Mouse (Mus musculus) frontal cortex, adult 2 months (tissue): Measurements from ENCODE around the gene Ubap2l. TPM values are rescaled to one million over a fixed set of nuclear protein-coding genes. Genes with fewer than 3 reads are reported as not detected.

Experiments used
- DNase-seq, 2 experiments: peaks; one replicate each; pipeline ENCODE4 v3.0.0; 2022; ENCODE audit warnings: low spot score in 1 of 2; ENCODE audit errors: extremely low spot score in 1 of 2
- polyA plus RNA-seq: library from polyadenylated mRNA; depleted of rRNA; stranded (reverse); fragments of >200 nt; gene quantifications from 2 replicates; pipeline ENCODE4 v1.2.3, GENCODE M21; 2012; rRNA removed

Gene Ubap2l
- polyA plus RNA-seq, 1 experiment: 121 TPM

DNA sequence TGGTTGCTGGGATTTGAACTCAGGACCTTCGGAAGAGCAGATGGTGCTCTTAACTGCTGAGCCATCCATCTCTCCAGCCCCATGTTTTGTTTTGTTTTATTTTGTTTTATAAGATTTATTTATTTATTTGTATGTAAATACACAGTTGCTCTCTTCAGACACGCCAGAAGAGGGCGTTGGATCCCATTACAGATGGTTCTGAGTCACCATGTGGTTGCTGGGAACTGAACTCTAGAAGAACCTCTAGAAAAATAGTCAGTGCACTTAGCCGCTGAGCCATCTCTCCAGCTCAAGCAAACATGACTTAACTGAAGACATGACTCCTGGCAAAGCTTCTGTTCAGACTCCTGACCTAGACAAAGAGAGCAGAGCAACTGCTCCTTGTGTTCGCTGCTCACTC lies 70.0 kb downstream of the Ubap2l start:
- no peak for DNase-seq

DNA sequence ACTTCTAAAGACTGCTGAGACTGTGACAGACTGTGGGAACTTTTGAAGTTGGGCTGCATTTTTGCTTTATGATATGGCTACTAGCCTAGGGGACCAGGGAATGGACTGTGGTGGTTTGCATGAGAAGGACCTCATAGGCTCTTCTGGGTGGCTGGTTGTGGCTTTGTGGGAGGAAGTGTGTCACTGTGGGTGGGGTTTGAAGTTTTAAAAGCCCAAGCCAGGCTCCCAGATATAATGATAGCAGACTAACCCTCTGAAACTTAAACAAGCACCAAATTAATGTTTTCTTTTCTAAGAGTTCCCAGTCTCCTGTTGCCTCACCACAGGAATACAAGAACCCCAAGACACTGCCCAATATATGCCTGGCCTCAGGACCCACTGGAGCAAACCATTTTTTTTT lies 75.6 kb downstream of the Ubap2l start:
- no peak for DNase-seq

DNA sequence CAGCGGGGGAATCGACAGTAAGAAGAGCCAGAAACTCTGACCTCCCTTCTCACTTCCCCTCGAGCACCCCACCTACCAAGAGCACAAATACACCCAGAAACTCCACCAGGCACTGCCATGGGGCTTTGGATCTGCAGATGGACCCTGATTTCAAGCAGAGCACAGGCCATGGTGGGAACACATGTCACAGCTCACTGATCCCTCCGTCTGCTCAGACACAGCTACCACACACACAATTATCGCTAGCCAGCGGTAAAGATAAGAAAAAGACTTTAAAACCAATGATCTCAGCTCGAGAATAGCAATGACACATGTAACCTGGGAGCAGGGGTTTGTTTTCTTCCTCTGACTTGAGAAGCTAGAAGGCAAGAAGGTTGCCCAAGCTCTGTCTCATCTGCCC lies 83.9 kb downstream of the Ubap2l start:
- no peak for DNase-seq

DNA sequence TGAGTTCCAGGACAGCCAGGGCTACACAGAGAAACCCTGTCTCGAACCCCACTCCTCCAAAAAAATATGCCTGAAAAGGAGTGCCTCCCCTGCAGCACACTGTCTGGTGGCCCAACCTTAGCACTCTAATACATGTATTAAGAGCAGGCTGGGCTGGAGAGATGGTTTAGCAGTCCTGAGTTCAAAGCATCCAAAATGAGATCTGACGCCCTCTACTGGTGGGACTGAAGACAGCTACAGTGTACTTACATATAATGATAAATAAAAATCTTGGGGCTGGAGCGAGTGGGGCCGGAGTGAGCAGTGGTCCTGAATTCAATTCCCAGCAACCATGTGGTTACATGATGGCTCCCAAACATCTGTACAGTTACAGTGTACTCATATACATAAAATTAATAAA lies 85.5 kb downstream of the Ubap2l start:
- no peak for DNase-seq

DNA sequence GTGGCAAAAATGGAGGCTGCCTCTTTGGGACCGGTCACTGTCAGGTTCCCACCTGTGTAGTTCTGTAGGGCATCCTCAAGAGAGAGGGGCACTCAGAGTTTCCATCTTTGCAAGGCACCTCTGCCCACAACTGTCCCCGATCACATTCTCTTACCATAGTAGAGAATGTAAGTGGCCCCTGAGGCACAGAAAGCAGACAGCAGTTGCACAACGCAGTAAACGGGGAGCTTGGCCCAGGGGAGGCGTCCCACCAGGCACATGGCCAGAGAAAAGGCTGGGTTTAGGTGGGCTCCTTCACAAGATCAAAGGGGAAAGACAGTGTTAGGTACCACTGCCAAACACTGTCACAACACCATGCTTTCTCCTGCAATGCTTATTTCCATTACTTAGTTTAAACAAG lies 86.5 kb downstream of the Ubap2l start:
- DNase-seq: no peak

DNA sequence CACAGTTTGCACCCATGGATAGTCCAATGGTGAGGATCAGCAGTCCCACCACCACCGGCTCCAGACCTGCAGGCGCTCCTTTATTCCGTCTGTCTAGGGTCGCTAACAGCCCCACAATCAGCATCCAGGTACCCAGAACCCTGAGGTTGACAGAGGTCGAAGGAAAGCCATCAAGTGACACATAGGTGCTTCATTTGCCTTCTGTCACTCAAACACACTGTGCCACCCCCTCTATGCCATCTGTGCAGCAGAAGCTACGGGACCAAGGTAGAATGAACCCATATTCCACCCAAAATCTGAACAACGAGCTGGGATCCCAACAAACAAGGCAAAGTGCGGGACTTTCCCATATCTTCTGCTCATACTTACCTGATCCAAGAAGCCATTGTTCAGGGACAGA lies 86.9 kb downstream of the Ubap2l start:
- no peak for DNase-seq

DNA sequence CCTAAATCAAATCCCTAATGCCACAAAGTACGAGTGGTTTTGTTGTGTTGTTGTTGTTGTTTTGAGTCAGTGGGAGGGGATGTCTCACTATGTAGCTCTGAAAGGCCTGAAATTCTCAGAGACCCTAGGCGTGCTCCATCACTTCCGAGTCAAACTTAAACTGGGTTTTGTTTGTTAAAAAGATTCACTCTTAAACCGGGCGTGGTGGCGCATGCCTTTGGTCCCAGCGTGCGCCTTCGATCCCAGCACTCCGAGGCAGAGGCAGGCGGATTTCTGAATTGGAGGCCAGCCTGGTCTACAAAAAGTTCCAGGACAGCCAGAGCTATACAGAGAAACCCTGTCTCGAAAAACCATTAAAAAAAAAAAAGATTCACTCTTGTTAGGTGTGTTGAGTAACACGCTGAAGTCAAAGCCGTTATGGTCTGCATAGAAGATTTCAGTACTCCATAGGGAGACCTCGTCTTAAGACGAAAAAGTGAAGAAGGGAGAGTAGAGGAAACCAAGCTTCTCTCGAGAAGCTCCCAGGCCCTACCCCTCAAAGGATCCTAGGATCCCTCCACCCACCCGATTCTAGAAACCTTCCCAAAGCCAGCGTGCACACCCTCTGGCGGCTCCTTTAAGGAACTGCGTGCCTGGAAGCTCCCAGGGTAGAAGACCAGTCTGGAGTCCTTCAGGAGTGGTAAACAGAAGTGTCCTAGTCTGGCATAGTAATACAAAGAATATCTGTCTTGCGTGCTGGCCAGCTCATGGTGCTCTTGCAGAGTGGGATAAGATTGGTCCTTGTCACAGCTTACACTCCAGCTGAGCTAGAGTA lies 88.3 kb downstream of the Ubap2l start:
- peak in 1 of 2 experiments; percentile 80 for DNase-seq

DNA sequence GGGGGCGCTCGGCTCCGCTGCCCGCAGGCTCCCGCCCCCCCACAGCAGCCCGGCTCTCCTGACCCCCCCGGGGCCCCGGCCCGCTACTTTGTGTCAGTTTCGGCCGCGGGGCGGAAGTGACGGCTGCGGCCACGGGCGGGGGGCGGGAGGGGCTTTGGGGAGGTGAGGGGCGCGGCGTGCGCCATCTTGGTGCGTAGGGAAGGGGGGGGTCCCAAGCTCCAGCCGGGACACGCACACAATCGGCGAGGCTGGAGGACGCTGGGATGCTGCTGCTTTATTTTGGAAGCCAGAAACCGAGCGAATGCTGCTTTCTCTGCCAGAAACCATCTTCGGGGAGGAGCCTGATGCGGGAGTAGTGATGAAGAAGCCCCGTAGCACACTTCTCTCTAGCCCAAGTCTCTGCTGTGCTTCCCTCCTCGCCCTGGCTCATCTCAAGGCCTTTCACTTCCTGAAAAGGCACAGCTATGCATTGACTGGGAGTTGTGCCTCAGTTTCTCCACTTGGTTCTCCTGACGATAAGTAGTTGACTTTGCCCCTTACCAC lies 89.1 kb downstream of the Ubap2l start, which contains the start of gene Atp8b2:
Gene Atp8b2 (minus strand): TSS at position 288 of the 543 bp plus-strand sequence.
- DNase-seq: peak in 1 of 2 experiments; percentile 67

DNA sequence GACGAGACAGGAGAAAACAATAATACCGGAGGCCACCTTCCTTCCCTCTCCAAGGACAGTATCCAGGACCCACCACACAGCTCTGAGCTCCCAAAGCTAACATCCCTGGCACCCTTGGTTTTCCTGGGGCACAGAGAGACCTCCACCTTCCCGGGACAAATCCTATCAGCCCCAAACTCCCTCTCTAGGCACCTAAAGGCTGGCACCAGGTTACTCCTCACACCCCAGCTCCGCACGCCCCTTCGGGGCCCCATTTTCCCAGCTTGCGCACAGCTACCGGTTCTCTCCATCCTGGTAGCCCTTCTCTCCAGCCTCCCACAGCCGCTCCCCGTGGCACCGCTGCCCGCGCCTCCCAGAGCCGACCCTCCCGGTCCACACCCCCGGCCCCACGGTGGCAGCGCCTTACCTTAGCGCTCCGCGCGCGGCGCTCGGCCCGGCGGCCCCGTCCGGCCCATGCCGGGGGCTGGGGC lies 89.6 kb downstream of the Ubap2l start:
- no peak for DNase-seq

DNA sequence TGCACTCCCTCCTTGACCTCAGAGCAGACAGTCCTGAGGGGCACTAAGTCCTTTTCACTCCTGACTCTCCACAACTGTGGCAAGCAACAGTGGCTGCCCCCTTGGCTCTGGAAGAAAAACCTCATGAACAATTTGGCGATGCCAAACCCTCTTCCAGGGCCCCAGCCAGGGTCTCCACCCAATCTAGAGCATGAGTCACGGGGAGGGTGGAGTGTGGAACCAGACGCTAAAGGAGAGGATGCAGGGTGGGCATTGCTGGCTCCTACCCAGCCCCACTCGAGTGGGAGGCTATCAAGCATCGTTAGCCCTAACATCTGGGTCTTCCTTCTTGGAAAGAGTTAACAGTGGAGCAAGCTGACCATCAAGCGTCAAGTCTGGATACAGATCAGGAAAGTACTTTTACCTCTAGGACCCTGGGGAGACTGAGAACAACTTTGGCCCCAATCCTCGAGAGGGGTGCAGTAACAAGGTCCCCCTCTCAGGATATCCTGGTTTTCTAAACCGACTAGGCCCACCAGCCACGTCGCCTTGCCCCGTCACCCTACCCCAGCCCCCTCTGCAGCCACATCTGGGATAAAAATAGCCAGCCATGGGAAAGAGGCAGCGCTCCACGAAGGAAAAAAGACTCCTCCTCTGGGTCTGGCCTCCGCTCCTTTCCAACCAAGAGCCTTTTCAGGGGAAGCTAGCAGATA lies 90.2 kb downstream of the Ubap2l start:
- DNase-seq: no peak

DNA sequence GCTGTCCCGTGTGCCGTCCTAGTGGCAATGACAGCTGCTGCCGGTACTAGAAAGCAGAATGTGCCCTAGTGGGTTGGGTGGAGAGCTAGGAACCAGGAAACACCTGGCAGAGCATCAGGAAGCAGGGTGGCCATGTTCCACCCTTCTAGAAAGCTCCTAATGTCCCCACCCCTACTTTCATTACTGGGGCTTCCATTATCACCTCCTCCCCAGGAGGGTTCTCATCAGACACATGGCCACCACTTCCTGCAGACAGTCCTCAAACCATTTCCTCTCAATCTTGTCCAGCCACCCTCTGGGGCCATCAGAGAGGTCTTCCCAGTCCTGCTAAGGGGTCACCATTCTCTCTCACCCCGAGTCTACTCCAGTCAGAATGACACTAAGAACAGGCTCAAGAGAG lies 91.0 kb downstream of the Ubap2l start:
- DNase-seq: no peak

DNA sequence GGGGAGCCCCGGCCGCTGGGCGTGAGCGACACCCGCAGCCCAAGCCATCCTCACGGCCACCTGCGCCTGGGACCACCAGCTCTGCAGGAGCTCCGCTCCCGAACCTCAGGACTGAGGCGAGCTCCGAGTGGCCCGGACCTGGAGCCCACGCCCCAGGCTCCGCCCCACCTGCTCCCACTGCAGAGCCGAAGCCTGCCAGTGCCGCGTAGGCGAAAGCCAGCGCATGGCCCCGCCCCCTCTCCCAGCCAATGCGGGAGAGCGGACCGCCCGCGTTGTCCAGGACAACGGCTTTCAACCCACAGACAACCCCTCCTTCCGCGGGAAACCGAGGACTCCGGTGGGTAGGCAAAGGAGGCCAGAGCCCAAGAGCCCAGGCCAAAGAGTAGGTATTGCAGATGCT lies 92.0 kb downstream of the Ubap2l start:
- peak; percentile 92 to 96 for DNase-seq

DNA sequence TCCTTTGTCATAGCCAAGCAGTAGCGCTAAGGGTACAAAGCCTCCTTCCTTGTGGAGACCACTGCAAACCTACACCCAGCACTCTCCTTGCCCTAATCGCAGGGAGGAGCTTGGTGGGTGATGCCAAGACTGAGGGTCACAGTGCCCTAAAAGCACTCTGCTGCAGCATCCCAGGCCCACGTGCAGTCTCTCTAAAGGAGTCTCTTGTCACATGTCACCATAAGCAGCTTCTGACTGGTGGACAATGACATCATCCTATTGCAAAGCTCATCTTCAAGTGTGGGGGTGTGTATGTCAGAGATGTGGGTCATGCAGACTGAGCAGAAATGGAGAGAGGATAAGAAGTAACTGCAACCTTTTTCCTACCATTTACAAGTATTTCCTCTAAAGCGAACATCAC lies 93.0 kb downstream of the Ubap2l start:
- DNase-seq: peak; percentile 79 to 83

DNA sequence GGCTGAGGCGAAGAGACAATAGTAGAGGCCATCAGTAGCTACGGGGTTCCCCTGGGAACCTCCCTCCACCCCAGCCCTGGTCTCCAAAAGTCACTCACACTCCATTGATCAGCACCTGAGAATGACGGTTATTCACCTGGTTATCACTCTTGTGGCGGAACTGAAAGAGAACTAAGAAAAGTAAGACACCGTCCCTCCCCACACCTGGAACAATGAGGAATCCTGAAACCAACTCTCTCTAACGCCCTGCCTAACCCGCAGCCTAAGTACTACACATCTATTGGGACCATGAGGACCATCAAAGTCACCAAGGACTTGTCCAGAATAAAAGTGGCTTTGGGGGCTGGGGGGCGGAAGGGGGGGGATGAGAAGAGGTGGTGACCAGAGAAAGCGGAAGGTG lies 94.5 kb downstream of the Ubap2l start:
- DNase-seq: no peak

DNA sequence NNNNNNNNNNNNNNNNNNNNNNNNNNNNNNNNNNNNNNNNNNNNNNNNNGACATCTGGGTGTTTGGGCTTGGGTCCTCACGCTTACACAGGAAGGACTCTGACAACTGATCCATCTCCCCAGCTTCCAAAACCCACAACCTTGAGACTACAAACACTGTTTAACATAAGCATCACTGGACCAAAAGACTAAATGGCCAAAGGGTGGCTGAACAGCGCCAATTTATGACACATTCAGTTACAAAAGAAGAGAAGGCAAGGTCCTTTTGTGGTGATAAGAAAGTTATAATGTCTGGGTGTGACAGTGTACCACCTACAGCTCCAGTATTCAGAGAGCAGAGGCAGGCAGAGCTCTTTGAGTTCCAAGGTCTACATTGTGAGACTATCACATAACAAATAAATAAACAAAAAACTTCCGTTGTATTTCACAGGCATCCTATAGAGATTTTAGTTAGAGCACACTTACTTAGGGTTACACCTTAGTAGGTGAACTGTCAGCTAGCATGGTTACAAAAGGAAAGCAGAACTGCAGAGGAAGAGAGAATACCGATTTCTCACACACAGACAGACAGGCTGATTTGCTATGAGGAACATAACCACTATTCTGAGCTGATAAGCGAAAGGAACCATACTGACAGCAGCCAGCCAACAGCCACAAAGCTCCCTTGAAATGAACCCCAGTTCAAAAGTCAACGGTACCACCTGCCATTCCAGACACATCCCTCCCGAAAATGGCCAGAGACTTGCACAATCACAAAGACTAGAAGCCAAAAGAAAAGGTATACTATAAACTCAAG lies 96.1 kb downstream of the Ubap2l start:
- no peak for DNase-seq

DNA sequence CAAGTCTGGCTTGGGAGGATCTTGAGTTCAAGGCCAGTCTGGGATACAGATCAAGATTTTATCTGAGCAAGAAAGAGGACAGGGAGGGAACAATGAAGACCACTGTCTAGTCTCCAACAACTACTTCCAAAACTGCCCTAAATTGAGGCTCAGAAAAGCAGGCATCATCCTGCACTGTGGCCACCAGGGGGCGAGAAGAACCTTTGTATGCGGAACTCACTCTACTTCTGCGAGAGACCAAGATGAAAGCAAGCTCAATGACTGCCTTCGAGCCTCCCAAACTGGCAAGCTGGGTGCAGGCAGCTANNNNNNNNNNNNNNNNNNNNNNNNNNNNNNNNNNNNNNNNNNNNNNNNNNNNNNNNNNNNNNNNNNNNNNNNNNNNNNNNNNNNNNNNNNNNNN lies 99.0 kb downstream of the Ubap2l start:
- DNase-seq: peak in 1 of 2 experiments; percentile 87

Other genes starting within 250 kb of the Ubap2l start
- gene She, start 221.3 kb downstream of the Ubap2l start, polyA plus RNA-seq: 2.0 and 2.4 TPM in 2 replicates
- gene Il6ra, start 139.4 kb downstream of the Ubap2l start, polyA plus RNA-seq: 1.7 and 2.3 TPM in 2 replicates
- 104 and 105 TPM in 2 replicates for gene Atp8b2, start 89.1 kb downstream of the Ubap2l start, polyA plus RNA-seq
- 88.0 and 96.1 TPM in 2 replicates for gene Hax1, start 53.8 kb downstream of the Ubap2l start, polyA plus RNA-seq
- 93.9 and 94.1 TPM in 2 replicates for gene 4933434E20Rik, start 992 bp downstream of the Ubap2l start, polyA plus RNA-seq
- gene Tpm3, start 20.0 kb upstream of the Ubap2l start, polyA plus RNA-seq: 166 and 178 TPM in 2 replicates
- 0.40 and 0.42 TPM in 2 replicates for gene Nup210l, start 51.5 kb upstream of the Ubap2l start, polyA plus RNA-seq
- gene Rps27, start 161.0 kb upstream of the Ubap2l start, polyA plus RNA-seq: 971 and 1,230 TPM in 2 replicates
- 11.2 TPM in 2 replicates for gene Rab13, start 161.1 kb upstream of the Ubap2l start, polyA plus RNA-seq
- gene Jtb, start 179.0 kb upstream of the Ubap2l start, polyA plus RNA-seq: 52.7 and 57.6 TPM in 2 replicates
- gene Creb3l4, start 190.9 kb upstream of the Ubap2l start, polyA plus RNA-seq: 0.29 and 0.38 TPM in 2 replicates
- 33.7 and 36.1 TPM in 2 replicates for gene Slc39a1, start 195.5 kb upstream of the Ubap2l start, polyA plus RNA-seq
- 55.0 and 58.0 TPM in 2 replicates for gene Crtc2, start 201.5 kb upstream of the Ubap2l start, polyA plus RNA-seq
- gene Dennd4b, start 212.6 kb upstream of the Ubap2l start, polyA plus RNA-seq: 38.1 and 43.1 TPM in 2 replicates
- gene Gatad2b, start 240.6 kb upstream of the Ubap2l start, polyA plus RNA-seq: 33.4 and 38.4 TPM in 2 replicates